Mouse (Mus musculus): ENCODE data around the gene Gdf15. TPM values are rescaled to one million over a fixed set of nuclear protein-coding genes. Genes with fewer than 3 reads are reported as not detected.
A peak's percentile ranks its signal among the peaks of the same experiment; 100 is the strongest.

Gene Gdf15
- polyA plus RNA-seq, 1 experiment = 6.0 TPM

DNA sequence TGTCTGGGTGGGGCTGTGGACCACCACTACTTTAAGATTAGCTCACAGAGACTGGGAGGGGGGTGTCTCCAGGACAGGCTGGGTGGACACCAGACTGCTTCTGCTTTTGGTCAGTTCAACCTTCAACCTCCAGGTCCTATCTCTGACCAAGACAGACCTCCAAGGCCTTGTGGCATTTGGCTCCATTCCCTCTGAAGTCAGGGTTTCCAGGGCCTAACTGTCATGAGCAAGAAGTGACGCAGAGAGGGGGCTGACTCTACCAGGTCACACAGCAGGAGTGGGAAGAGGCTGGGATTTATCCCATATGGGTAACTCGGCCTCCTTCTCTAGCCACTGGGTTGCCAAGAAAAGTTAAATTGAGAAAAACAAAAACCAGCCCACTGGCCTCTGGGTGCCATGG, 25.5 kb upstream of the Gdf15 start:
- WGBS = 92% methylated on average over 2 of the region's 2 CpGs
- Histone ChIP-seq H3K27me3 (ENCODE audit: control insufficient read depth, insufficient read depth, low read length) (no peaks in the 10 kb centered on the region), H3K4me3 (ENCODE audit: extremely low read depth, insufficient read depth, insufficient read length) (no peak overlapping the region), H3K36me3 (ENCODE audit: control insufficient read depth, insufficient read depth, low read length) (no peaks in the 10 kb centered on the region; the same call in 1 of the 2 replicates), H3K27ac (ENCODE audit: insufficient read depth, low read length) (no peak overlapping the region), H3K4me1 (ENCODE audit: control insufficient read depth, insufficient read depth, insufficient read length) (peaks cover 13% of the 10 kb centered on the region)
- DNase-seq (ENCODE audit: low read depth in 1 of 2, low spot score in 2 of 2) = no peak
- TF ChIP-seq CTCF (IDR thresholded peaks at IDR 0.05; ENCODE audit: extremely low read depth, insufficient read depth, insufficient read length, insufficient replicate concordance) (no peak), POLR2A (IDR thresholded peaks at IDR 0.05; ENCODE audit: low read depth, low read length) (no peak)

DNA sequence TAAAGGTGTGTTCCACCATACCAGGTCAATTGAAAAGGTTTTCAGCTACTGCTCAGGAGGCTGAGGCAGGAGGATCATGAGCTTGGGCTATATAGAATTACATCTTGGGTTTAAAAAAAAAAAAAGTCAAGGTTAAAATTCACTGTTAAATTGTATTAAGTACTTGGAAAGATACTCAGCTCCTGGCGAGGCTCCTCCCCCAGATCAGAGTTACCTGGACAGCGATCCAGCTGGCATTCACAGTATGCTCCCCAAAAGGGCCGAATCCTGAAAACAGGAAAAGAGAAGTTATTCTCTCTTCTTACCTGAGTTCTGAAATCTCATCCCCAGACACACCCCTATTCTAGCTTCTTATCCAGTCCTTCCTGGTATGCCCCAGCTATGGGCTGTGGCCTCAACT, 25.0 kb upstream of the Gdf15 start:
- no peaks in the 10 kb centered on the region; the same call in 1 of the 2 replicates for H3K36me3 ChIP-seq (ENCODE audit: control insufficient read depth, insufficient read depth, low read length)
- WGBS = 93% methylated on average over 3 of the region's 3 CpGs
- H3K4me3 ChIP-seq (ENCODE audit: extremely low read depth, insufficient read depth, insufficient read length) = no peak overlapping the region
- no peaks in the 10 kb centered on the region for H3K27me3 ChIP-seq (ENCODE audit: control insufficient read depth, insufficient read depth, low read length)
- TF ChIP-seq CTCF (IDR thresholded peaks at IDR 0.05; ENCODE audit: extremely low read depth, insufficient read depth, insufficient read length, insufficient replicate concordance) (no peak), POLR2A (IDR thresholded peaks at IDR 0.05; ENCODE audit: low read depth, low read length) (no peak)
- H3K27ac ChIP-seq (ENCODE audit: insufficient read depth, low read length) = no peak overlapping the region
- H3K4me1 ChIP-seq (ENCODE audit: control insufficient read depth, insufficient read depth, insufficient read length) = peaks cover 10% of the 10 kb centered on the region
- no peak for DNase-seq (ENCODE audit: low read depth in 1 of 2, low spot score in 2 of 2)

DNA sequence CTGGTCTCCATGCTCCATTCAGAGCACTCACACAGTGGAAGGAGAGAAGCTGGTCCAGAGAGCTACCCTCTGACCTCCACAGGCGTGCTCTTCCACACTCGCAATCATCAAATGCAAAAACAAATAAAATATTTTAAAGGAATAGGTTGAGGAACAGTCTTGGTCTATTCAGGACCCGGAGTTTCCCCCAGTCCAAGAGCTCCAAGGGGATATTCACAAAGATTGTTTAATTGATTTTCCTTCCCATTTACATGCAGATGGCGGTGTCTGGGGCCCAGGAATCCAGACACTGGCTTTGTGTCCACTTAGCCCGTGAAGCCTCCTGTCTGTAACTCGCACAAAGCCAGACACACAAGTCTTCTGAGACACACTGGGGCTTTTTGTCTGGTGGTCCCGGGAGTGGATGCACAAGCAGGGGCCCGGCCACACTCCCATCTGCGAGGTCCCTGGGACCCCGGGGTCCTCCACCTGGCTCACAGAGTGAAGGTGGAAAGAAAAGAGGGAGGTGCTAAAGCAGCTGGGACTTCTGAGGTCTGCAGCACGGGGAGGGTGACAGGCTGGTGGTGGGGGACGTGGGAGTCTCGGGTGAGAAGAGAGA, 24.0 kb upstream of the Gdf15 start:
- peaks cover 10% of the 10 kb centered on the region for H3K4me1 ChIP-seq (ENCODE audit: control insufficient read depth, insufficient read depth, insufficient read length)
- no peaks in the 10 kb centered on the region for H3K27me3 ChIP-seq (ENCODE audit: control insufficient read depth, insufficient read depth, low read length)
- TF ChIP-seq POLR2A (IDR thresholded peaks at IDR 0.05; ENCODE audit: low read depth, low read length) (no peak), CTCF (IDR thresholded peaks at IDR 0.05; ENCODE audit: extremely low read depth, insufficient read depth, insufficient read length, insufficient replicate concordance) (no peak)
- H3K4me3 ChIP-seq (ENCODE audit: extremely low read depth, insufficient read depth, insufficient read length) = no peak overlapping the region
- WGBS = 94% methylated on average over 13 of the region's 13 CpGs
- H3K27ac ChIP-seq (ENCODE audit: insufficient read depth, low read length) = no peak overlapping the region
- peaks cover 3% of the 10 kb centered on the region for H3K36me3 ChIP-seq (ENCODE audit: control insufficient read depth, insufficient read depth, low read length)
- DNase-seq (ENCODE audit: low read depth in 1 of 2, low spot score in 2 of 2) = no peak

DNA sequence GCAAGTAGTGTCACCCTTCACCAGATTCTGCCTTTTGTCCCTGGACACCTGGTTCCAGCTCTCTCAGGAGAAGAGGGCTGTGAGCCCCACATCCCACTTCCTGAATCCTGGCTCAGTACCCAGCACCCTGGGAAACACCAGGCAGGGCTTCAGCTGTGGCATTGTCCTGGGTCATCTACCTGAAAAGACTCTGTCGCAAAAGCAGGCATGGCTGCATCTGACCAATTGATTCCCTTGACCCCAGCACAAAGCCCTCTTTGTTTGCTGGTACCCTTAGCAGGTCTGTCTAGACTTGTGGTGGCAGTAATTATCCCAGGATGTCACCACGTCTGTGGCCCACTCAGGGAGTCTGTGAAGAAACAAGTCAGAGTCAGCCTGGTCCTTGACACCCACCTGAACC, 23.2 kb upstream of the Gdf15 start:
- H3K4me3 ChIP-seq (ENCODE audit: extremely low read depth, insufficient read depth, insufficient read length) = no peak overlapping the region
- peaks cover 4% of the 10 kb centered on the region for H3K36me3 ChIP-seq (ENCODE audit: control insufficient read depth, insufficient read depth, low read length)
- no peak for TF ChIP-seq CTCF (IDR thresholded peaks at IDR 0.05; ENCODE audit: extremely low read depth, insufficient read depth, insufficient read length, insufficient replicate concordance)
- no peak for TF ChIP-seq POLR2A (IDR thresholded peaks at IDR 0.05; ENCODE audit: low read depth, low read length)
- no peak for DNase-seq (ENCODE audit: low read depth in 1 of 2, low spot score in 2 of 2)
- no peaks in the 10 kb centered on the region for H3K27me3 ChIP-seq (ENCODE audit: control insufficient read depth, insufficient read depth, low read length)
- WGBS = 89% methylated on average over 2 of the region's 2 CpGs
- no peak overlapping the region for H3K27ac ChIP-seq (ENCODE audit: insufficient read depth, low read length)
- peaks cover 10% of the 10 kb centered on the region for H3K4me1 ChIP-seq (ENCODE audit: control insufficient read depth, insufficient read depth, insufficient read length)

DNA sequence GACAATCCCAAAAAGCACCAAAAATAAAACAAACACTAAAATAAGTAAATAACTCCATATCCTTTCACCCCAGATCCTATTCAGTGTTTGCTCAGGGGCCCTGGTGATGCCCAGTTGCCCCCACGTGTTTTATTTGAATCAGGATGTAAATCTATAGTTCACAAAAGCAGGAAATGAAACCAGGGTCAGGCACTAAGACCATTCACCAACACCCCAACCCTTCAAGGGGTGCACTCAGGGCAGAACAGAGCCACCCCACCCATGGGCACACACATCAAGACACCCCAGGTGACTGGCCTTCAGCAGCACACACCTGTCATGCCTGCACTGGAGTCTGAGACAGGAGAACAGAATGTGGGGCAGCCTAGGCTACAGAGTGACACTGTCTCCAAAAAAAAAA, 21.9 kb upstream of the Gdf15 start:
- peaks cover 8% of the 10 kb centered on the region for H3K4me1 ChIP-seq (ENCODE audit: control insufficient read depth, insufficient read depth, insufficient read length)
- 36% methylated on average over 1 of the region's 1 CpGs for WGBS
- TF ChIP-seq CTCF (IDR thresholded peaks at IDR 0.05; ENCODE audit: extremely low read depth, insufficient read depth, insufficient read length, insufficient replicate concordance) (no peak), POLR2A (IDR thresholded peaks at IDR 0.05; ENCODE audit: low read depth, low read length) (no peak)
- H3K27ac ChIP-seq (ENCODE audit: insufficient read depth, low read length) = peak overlapping the region; percentile 82
- no peak overlapping the region for H3K4me3 ChIP-seq (ENCODE audit: extremely low read depth, insufficient read depth, insufficient read length)
- H3K27me3 ChIP-seq (ENCODE audit: control insufficient read depth, insufficient read depth, low read length) = no peaks in the 10 kb centered on the region
- DNase-seq (ENCODE audit: low read depth in 1 of 2, low spot score in 2 of 2) = peak; percentile 44 to 58
- H3K36me3 ChIP-seq (ENCODE audit: control insufficient read depth, insufficient read depth, low read length) = peaks cover 7% of the 10 kb centered on the region

DNA sequence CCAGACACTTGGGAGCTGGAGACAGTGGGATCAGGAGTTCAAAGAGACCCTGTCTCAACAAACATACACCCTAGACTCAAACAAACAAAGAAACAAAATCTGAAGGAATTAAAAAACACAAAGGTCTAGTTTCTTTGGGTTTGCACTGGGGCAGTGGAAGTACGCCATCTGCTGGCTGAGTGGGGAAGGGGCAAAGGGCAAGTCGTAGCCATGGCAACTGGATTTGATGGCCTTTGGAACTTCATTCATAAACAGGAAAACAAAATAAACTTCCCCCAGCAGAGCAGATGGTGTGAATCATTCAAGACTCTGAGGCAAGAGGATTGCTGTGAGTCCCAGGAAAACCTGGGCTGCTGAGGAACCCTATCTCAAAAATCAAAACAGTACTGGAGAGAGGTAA, 21.0 kb upstream of the Gdf15 start:
- H3K27me3 ChIP-seq (ENCODE audit: control insufficient read depth, insufficient read depth, low read length) = no peaks in the 10 kb centered on the region
- DNase-seq (ENCODE audit: low read depth in 1 of 2, low spot score in 2 of 2) = peak; percentile 59 to 63
- no peak overlapping the region for H3K27ac ChIP-seq (ENCODE audit: insufficient read depth, low read length)
- H3K4me3 ChIP-seq (ENCODE audit: extremely low read depth, insufficient read depth, insufficient read length) = no peak overlapping the region
- H3K36me3 ChIP-seq (ENCODE audit: control insufficient read depth, insufficient read depth, low read length) = peaks cover 7% of the 10 kb centered on the region
- TF ChIP-seq CTCF (IDR thresholded peaks at IDR 0.05; ENCODE audit: extremely low read depth, insufficient read depth, insufficient read length, insufficient replicate concordance) = peak; percentile 77; the same call in 1 of the 2 replicates
- no peak for TF ChIP-seq POLR2A (IDR thresholded peaks at IDR 0.05; ENCODE audit: low read depth, low read length)
- peaks cover 8% of the 10 kb centered on the region for H3K4me1 ChIP-seq (ENCODE audit: control insufficient read depth, insufficient read depth, insufficient read length)
- WGBS = 53% methylated on average over 2 of the region's 2 CpGs

DNA sequence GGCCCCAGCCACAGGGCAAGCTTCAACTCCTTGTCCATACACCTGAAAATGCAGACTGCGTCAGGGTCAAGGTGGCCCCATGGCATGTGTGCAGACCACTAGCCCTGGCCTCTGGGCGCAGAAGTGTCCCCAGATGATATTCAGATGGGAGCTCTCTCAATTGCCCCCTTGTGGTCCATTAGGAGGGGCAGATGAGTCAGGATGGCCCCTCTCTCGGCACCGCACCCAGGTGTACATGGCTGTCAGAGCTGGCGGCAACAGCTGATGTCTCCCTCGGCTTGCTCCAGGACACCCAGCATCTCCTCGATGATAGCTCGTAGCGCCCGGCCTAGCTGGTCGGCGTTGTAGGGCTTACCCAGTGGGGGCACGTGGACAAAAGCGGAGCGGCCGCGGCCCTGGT, 18.1 kb upstream of the Gdf15 start:
- Histone ChIP-seq H3K4me1 (ENCODE audit: control insufficient read depth, insufficient read depth, insufficient read length) (peaks cover 8% of the 10 kb centered on the region), H3K27ac (ENCODE audit: insufficient read depth, low read length) (no peak overlapping the region), H3K36me3 (ENCODE audit: control insufficient read depth, insufficient read depth, low read length) (peaks cover 7% of the 10 kb centered on the region), H3K4me3 (ENCODE audit: extremely low read depth, insufficient read depth, insufficient read length) (no peak overlapping the region), H3K27me3 (ENCODE audit: control insufficient read depth, insufficient read depth, low read length) (no peaks in the 10 kb centered on the region)
- WGBS = 97% methylated on average over 17 of the region's 17 CpGs
- DNase-seq (ENCODE audit: low read depth in 1 of 2, low spot score in 2 of 2) = no peak
- TF ChIP-seq POLR2A (IDR thresholded peaks at IDR 0.05; ENCODE audit: low read depth, low read length) (no peak), CTCF (IDR thresholded peaks at IDR 0.05; ENCODE audit: extremely low read depth, insufficient read depth, insufficient read length, insufficient replicate concordance) (no peak)

Data from spleen, adult 2 months (tissue).